Mouse (Mus musculus) adrenal gland, adult 2 months (tissue): Measurements from ENCODE around the gene Stx19. TPM values are rescaled to one million over a fixed set of nuclear protein-coding genes. Genes with fewer than 3 reads are reported as not detected.
A peak's percentile ranks its signal among the peaks of the same experiment; 100 is the strongest.

Experiments used
- DNase-seq: peaks from one replicate; pipeline ENCODE4 v3.0.0; 2021
- microRNA-seq, 2 experiments: library from miRNA; unstranded; fragments of <30 nt; microRNA quantifications; one replicate each; pipeline ENCODE4 v1.2.0; 2021
- polyA plus RNA-seq: library from polyadenylated mRNA; depleted of rRNA; stranded (reverse); fragments of >200 nt; gene quantifications from 2 replicates; pipeline ENCODE4 v1.2.3, GENCODE M21; 2012; rRNA removed
- total RNA-seq, 2 experiments: library from RNA; stranded (reverse); gene quantifications; 2 replicates each; pipeline ENCODE4 v1.2.3; 2021

Stx19 gene
- total and polyA plus RNA-seq, 3 experiments = not detected

GRCm38 (mm10) chr16:62852464-62853252, 38.2 kb downstream of the Stx19 start:
- no peak for DNase-seq

GRCm38 (mm10) chr16:62853611-62854126, 39.2 kb downstream of the Stx19 start:
- no peak for DNase-seq

- DNase-seq = peak; percentile 84
These were observed 40.0 kb downstream of the Stx19 start, which contains the start of gene Pros1 for GRCm38 (mm10) chr16:62854191-62855068. Pros1 (plus strand) TSS chr16:62854307.

- DNase-seq = peak; percentile 48
These were observed 40.9 kb downstream of the Stx19 start for GRCm38 (mm10) chr16:62855385-62855784.

- no peak for DNase-seq
These were observed 41.8 kb downstream of the Stx19 start for GRCm38 (mm10) chr16:62856273-62856672.

GRCm38 (mm10) chr16:62857498-62857897, 43.0 kb downstream of the Stx19 start:
- DNase-seq = no peak

GRCm38 (mm10) chr16:62858018-62858417, 43.5 kb downstream of the Stx19 start:
- peak; percentile 29 for DNase-seq

- no peak for DNase-seq
These were observed 45.7 kb downstream of the Stx19 start for GRCm38 (mm10) chr16:62860140-62860539.

GRCm38 (mm10) chr16:62861455-62861854, 47.0 kb downstream of the Stx19 start:
- no peak for DNase-seq

- no peak for DNase-seq
These were observed 58.2 kb downstream of the Stx19 start for GRCm38 (mm10) chr16:62872688-62873117.

- peak; percentile 11 for DNase-seq
These were observed 58.7 kb downstream of the Stx19 start for GRCm38 (mm10) chr16:62873180-62873579.

Small RNA genes lying within 50 kb of the gene (microRNA-seq; reads per million reads assigned to microRNA genes)
- gene Gm25986 = 0 reads per million in 2 experiments

Other genes starting within 250 kb of the Stx19 start
- 10 to 100 TPM in 1 of 2 experiments, 1 to 10 TPM in 1; 8.7 to 14.2 TPM for gene Nsun3, start 27.9 kb upstream of the Stx19 start, total RNA-seq
- gene Nsun3, start 27.9 kb upstream of the Stx19 start, polyA plus RNA-seq = 3.9 and 4.3 TPM in 2 replicates
- gene Arl13b, start 32.4 kb downstream of the Stx19 start, total RNA-seq = 10 to 100 TPM; 10.1 to 11.3 TPM
- 3.6 and 5.6 TPM in 2 replicates for gene Arl13b, start 32.4 kb downstream of the Stx19 start, polyA plus RNA-seq
- gene Pros1, start 39.6 kb downstream of the Stx19 start, total RNA-seq = 10 to 100 TPM; 47.8 to 70.5 TPM
- gene Pros1, start 39.6 kb downstream of the Stx19 start, polyA plus RNA-seq = 6.9 and 8.9 TPM in 2 replicates